Mouse (Mus musculus) CH12.LX (cell line): ENCODE results near the gene Rprd1b. TPM values are rescaled to one million over a fixed set of nuclear protein-coding genes. Genes with fewer than 3 reads are reported as not detected.

Experiments used
- DNase-seq: peaks from one replicate; pipeline ENCODE4 v3.0.0-alpha.2; 2013; ENCODE audit errors: extremely low read depth
- H3K27ac ChIP-seq: 2 replicates; pipeline ENCODE4 v1.5.1; 2012; ENCODE audit warnings: low read depth, mild to moderate bottlenecking, control low read depth, moderate library complexity; ENCODE audit not compliant: insufficient read depth
- H3K27me3 ChIP-seq: replicated peaks from 2 replicates; pipeline ENCODE3; 2012; ENCODE audit warnings: inconsistent platforms
- H3K36me3 ChIP-seq, 2 experiments: replicated peaks in 1 of 2; 2 replicates each; pipeline versions ENCODE3 to v1.6.1; 2012; ENCODE audit warnings: inconsistent platforms in 1 of 2, low read length in 1 of 2, mild to moderate bottlenecking in 1 of 2, mixed read lengths in 1 of 2, moderate library complexity in 1 of 2; ENCODE audit not compliant: control insufficient read depth in 1 of 2, insufficient read depth in 1 of 2
- H3K4me1 ChIP-seq, 2 experiments: 2 replicates each; pipeline ENCODE4 v1.6.1; 2012; ENCODE audit warnings: inconsistent platforms in 1 of 2, moderate library complexity in 1 of 2; ENCODE audit not compliant: insufficient read depth in 2 of 2, control insufficient read depth in 1 of 2
- H3K4me2 ChIP-seq: 2 replicates; pipeline ENCODE4 v1.6.1; 2012; ENCODE audit warnings: low read depth, mild to moderate bottlenecking, control low read depth; ENCODE audit not compliant: poor library complexity, insufficient read depth, severe bottlenecking
- H3K4me3 ChIP-seq, 3 experiments: fragments of 150-350 bp in 1 of 3; sonication (generic) in 1 of 3; replicated peaks in 1 of 3; 2 replicates each; pipeline versions ENCODE3 to v1.5.1; 2011 to 2012; ENCODE audit warnings: low read depth in 2 of 3, low read length in 2 of 3, mild to moderate bottlenecking in 2 of 3, moderate library complexity in 2 of 3, control low read depth in 1 of 3, improper control_type of control experiment in 1 of 3, inconsistent platforms in 1 of 3, mixed read lengths in 1 of 3; ENCODE audit not compliant: poor library complexity in 1 of 3
- H3K79me2 ChIP-seq: replicated peaks from 2 replicates; pipeline ENCODE4 v1.6.1; 2012; ENCODE audit warnings: mild to moderate bottlenecking, moderate library complexity; ENCODE audit not compliant: control insufficient read depth, poor library complexity, insufficient read depth, severe bottlenecking; ENCODE audit errors: extremely low read depth
- H3K9ac ChIP-seq: 2 replicates; pipeline ENCODE4 v1.6.1; 2012; ENCODE audit warnings: low read depth, mild to moderate bottlenecking, control low read depth, moderate library complexity; ENCODE audit not compliant: insufficient read depth
- H3K9me3 ChIP-seq: replicated peaks from 2 replicates; pipeline ENCODE3; 2012; ENCODE audit warnings: low read length, inconsistent platforms, mixed read lengths
- BHLHE40 ChIP-seq: IDR thresholded peaks from 2 replicates; pipeline ENCODE4 v1.6.1; 2011; ENCODE audit warnings: mild to moderate bottlenecking, low read depth, low read length, improper control_type of control experiment
- CHD1 ChIP-seq: IDR thresholded peaks from 2 replicates; pipeline ENCODE4 v1.6.1; 2012; ENCODE audit warnings: low read depth, low read length, improper control_type of control experiment, inconsistent platforms
- CHD2 ChIP-seq: IDR thresholded peaks from 2 replicates; pipeline ENCODE4 v1.6.1; 2011; ENCODE audit warnings: low read length, improper control_type of control experiment
- CTCF ChIP-seq, 2 experiments: IDR thresholded peaks in 1 of 2; conservative IDR thresholded peaks in 1 of 2; 2 replicates each; pipeline ENCODE4 v1.5.1; 2011 to 2012; ENCODE audit warnings: low read depth in 2 of 2, low read length in 2 of 2, improper control_type of control experiment in 1 of 2, inconsistent platforms in 1 of 2, mild to moderate bottlenecking in 1 of 2, moderate library complexity in 1 of 2
- ELF1 ChIP-seq: IDR thresholded peaks from 2 replicates; pipeline ENCODE4 v1.6.1; 2014; ENCODE audit warnings: low read depth, mild to moderate bottlenecking, inconsistent platforms, low read length, improper control_type of control experiment
- ETS1 ChIP-seq: conservative IDR thresholded peaks from 2 replicates; pipeline ENCODE4 v1.6.1; 2012; ENCODE audit warnings: low read depth, mild to moderate bottlenecking, inconsistent platforms, low read length, improper control_type of control experiment, moderate library complexity
- MAFK ChIP-seq: IDR thresholded peaks from 2 replicates; pipeline ENCODE4 v1.6.1; 2011; ENCODE audit warnings: low read length, improper control_type of control experiment; ENCODE audit not compliant: insufficient replicate concordance
- MXI1 ChIP-seq: IDR thresholded peaks from 2 replicates; pipeline ENCODE4 v1.6.1; 2011; ENCODE audit warnings: mild to moderate bottlenecking, low read depth, low read length, improper control_type of control experiment
- MYC ChIP-seq: IDR thresholded peaks from 2 replicates; pipeline ENCODE4 v1.6.1; 2011; ENCODE audit warnings: low read depth, mild to moderate bottlenecking, improper control_type of control experiment, low read length
- NELFE ChIP-seq: IDR thresholded peaks from 2 replicates; pipeline ENCODE4 v1.6.1; 2011; ENCODE audit warnings: low read depth, low read length, improper control_type of control experiment
- NRF1 ChIP-seq: IDR thresholded peaks from 2 replicates; pipeline ENCODE4 v1.6.1; 2014; ENCODE audit warnings: low read depth, mild to moderate bottlenecking, inconsistent platforms, low read length, improper control_type of control experiment, moderate library complexity
- PAX5 ChIP-seq: IDR thresholded peaks from 2 replicates; pipeline ENCODE4 v1.6.1; 2012; ENCODE audit warnings: low read length, inconsistent platforms, mixed read lengths
- POLR2A ChIP-seq: IDR thresholded peaks from 2 replicates; pipeline ENCODE4 v1.6.1; 2011; ENCODE audit warnings: low read depth, mild to moderate bottlenecking, improper control_type of control experiment, low read length
- RAD21 ChIP-seq: IDR thresholded peaks from 2 replicates; pipeline ENCODE4 v1.6.1; 2011; ENCODE audit warnings: low read depth, mild to moderate bottlenecking, low read length, improper control_type of control experiment, moderate library complexity
- SIN3A ChIP-seq: IDR thresholded peaks from 2 replicates; pipeline ENCODE4 v1.6.1; 2012; ENCODE audit warnings: low read length, improper control_type of control experiment, inconsistent platforms
- SMC3 ChIP-seq: IDR thresholded peaks from 2 replicates; pipeline ENCODE4 v1.6.1; 2011; ENCODE audit warnings: low read depth, low read length, improper control_type of control experiment
- TCF12 ChIP-seq: IDR thresholded peaks from 2 replicates; pipeline ENCODE4 v1.6.1; 2014; ENCODE audit warnings: low read depth, mild to moderate bottlenecking, inconsistent platforms, low read length, improper control_type of control experiment
- ZC3H11A ChIP-seq: IDR thresholded peaks from 2 replicates; pipeline ENCODE4 v1.6.1; 2012; ENCODE audit warnings: low read depth, mild to moderate bottlenecking, inconsistent platforms, low read length, improper control_type of control experiment
- ZMIZ1 ChIP-seq: IDR thresholded peaks from 2 replicates; pipeline ENCODE4 v1.6.1; 2012; ENCODE audit warnings: low read depth, mild to moderate bottlenecking, inconsistent platforms, low read length, improper control_type of control experiment
- ZNF384 ChIP-seq: IDR thresholded peaks from 2 replicates; pipeline ENCODE4 v1.6.1; 2012; ENCODE audit warnings: low read depth, low read length, improper control_type of control experiment, inconsistent platforms
- dilution Hi-C: fragments of 300-500 bp; cut with MboI; formaldehyde crosslinking; loops from 2 replicates; pipeline ENCODE4 v1.14.3; 2020; ENCODE audit warnings: low sequenced_read_pairs; ENCODE audit not compliant: extremely low pct_unique_long_range_greater_than_20kb, extremely low pct_ligation_motif_present
- in situ Hi-C: fragments of 300-500 bp; cut with MboI; formaldehyde crosslinking; loops from 3 replicates; pipeline ENCODE4 v1.14.3; 2019; ENCODE audit warnings: low sequenced_read_pairs, low pct_ligation_motif_present, low pct_unique_long_range_greater_than_20kb, mixed read lengths
- polyA plus RNA-seq: library from polyadenylated mRNA; unstranded; fragments of >175 nt; gene quantifications from 2 replicates; pipeline ENCODE4 v1.2.1, GENCODE M21; 2012; ENCODE audit warnings: low read depth; ENCODE audit not compliant: insufficient read length
- total RNA-seq, 2 experiments: library from RNA; depleted of rRNA; stranded (reverse); fragments of 300-350 nt in 1 of 2; fragments of >200 nt in 1 of 2; gene quantifications; 2 replicates each; pipeline ENCODE4 v1.2.3; 2012 to 2014

The Rprd1b gene
- total and polyA plus RNA-seq, 3 experiments: 11.8 to 33.1 (median 16.4) TPM

DNA sequence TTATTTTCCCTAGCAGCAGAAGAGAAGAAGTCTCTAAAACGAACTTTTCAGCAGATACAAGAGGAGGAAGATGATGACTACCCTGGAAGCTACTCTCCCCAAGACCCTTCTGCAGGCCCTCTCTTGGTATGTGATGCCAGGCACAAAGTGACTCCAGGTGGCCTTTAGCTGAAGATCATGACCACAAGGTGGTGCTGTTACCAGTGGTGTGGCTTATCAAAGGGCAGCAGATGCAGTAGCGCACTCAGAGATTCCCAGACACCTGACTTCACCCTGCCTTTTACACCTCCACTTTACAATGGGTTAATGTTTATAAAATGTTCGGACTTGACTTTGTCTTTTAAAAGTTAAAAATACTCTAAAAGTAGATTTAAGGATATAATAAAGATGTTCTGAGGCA is 19.6 kb downstream of the Rprd1b start:
- Histone ChIP-seq H3K27ac (no peak overlapping the region), H3K4me3 (no peak overlapping the region), H3K9ac (no peak overlapping the region), H3K9me3 (no peaks in the 10 kb centered on the region), H3K36me3 (peaks cover 53 to 78% of the 10 kb centered on the region in 2 experiments), H3K27me3 (no peaks in the 10 kb centered on the region), H3K4me1 (no peaks in the 10 kb centered on the region; a peak in 1 of 4 replicates), H3K4me2 (no peak overlapping the region), H3K79me2 (no peaks in the 10 kb centered on the region)
- DNase-seq: peak; percentile 51
- TF ChIP-seq CHD1 (no peak), ZC3H11A (no peak), POLR2A (no peak), CTCF (conservative IDR thresholded peaks at IDR 0.05 in 1 of 2, IDR thresholded peaks at IDR 0.05 in 1 of 2; ENCODE audit: low read depth in 2 of 2, low read length in 2 of 2) (peak; percentile 43 to 69), MAFK (no peak), MXI1 (no peak), SMC3 (peak; percentile 66), CHD2 (no peak), RAD21 (peak; percentile 49), ZNF384 (no peak), NELFE (no peak), SIN3A (no peak), ZMIZ1 (no peak), MYC (no peak)
- dilution Hi-C loops (no loop called here), in situ Hi-C loops (no loop called here)

DNA sequence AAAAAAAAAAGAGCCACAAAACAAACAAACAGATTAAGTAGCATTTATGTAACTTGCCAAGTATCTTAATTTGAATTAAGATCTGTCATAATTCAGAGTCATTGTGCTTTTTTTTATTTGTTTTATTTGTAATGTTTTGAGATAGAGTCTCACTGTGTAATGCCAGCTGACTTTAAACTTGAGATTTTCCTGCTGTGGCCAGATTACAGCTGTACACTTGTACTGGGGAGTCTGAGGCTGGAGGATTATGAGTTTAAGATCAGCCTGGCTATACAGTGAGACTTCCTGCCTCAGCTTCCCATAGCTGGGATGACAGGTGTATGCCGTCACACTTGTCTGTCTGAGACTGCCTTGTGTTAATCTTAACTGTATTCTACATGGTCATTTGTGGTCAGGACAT is 20.4 kb downstream of the Rprd1b start:
- no peaks in the 10 kb centered on the region for H3K79me2 ChIP-seq
- no peaks in the 10 kb centered on the region for H3K27me3 ChIP-seq
- peaks cover 48 to 71% of the 10 kb centered on the region in 2 experiments for H3K36me3 ChIP-seq
- DNase-seq: no peak
- no peak overlapping the region for H3K27ac ChIP-seq
- dilution Hi-C loops: no loop called here
- no peak overlapping the region for H3K9ac ChIP-seq
- no peak overlapping the region for H3K4me2 ChIP-seq
- H3K4me1 ChIP-seq: no peaks in the 10 kb centered on the region; a peak in 1 of 4 replicates
- no peak overlapping the region for H3K4me3 ChIP-seq
- H3K9me3 ChIP-seq: no peaks in the 10 kb centered on the region
- TF ChIP-seq PAX5 (no peak), MAFK (no peak), ZC3H11A (no peak), NELFE (no peak), SIN3A (no peak), CTCF (conservative IDR thresholded peaks at IDR 0.05 in 1 of 2, IDR thresholded peaks at IDR 0.05 in 1 of 2; ENCODE audit: low read depth in 2 of 2, low read length in 2 of 2) (no peak), RAD21 (no peak)
- in situ Hi-C loops: no loop called here

- peaks cover 42 to 65% of the 10 kb centered on the region in 2 experiments for H3K36me3 ChIP-seq
Measured at GRCm38 (mm10) chr2:158050116-158050515, 21.8 kb downstream of the Rprd1b start.

More at GRCm38 (mm10) chr2:158050116-158050515, 21.8 kb downstream of the Rprd1b start:
- Histone ChIP-seq H3K9me3 (no peaks in the 10 kb centered on the region), H3K4me3 (no peak overlapping the region), H3K27ac (no peak overlapping the region), H3K4me2 (no peak overlapping the region), H3K27me3 (no peaks in the 10 kb centered on the region), H3K9ac (no peak overlapping the region), H3K4me1 (no peaks in the 10 kb centered on the region; a peak in 1 of 4 replicates), H3K79me2 (no peaks in the 10 kb centered on the region)
- in situ Hi-C loops: loop anchor here (10.0 kb wide), 1 partner anchor 155 kb away; no protein-coding TSS in a partner anchor
- no peak for DNase-seq
- TF ChIP-seq ETS1 (no peak), RAD21 (no peak), ELF1 (no peak), NRF1 (no peak), TCF12 (no peak), BHLHE40 (no peak)
- dilution Hi-C loops: no loop called here
